Mouse (Mus musculus): Measurements from ENCODE around the gene Cbx7. TPM values are rescaled to one million over a fixed set of nuclear protein-coding genes. Genes with fewer than 3 reads are reported as not detected.
"Not testable (repeated sequence)": the region's sequence is repeated elsewhere in the genome, so short reads cannot be mapped to it uniquely, and the experiment has no call there.

The Cbx7 gene
- total RNA-seq, 2 experiments from 2014 or later = 8.1 to 11.1 TPM

- DNase-seq = no peak
These were observed 23.2 kb downstream of the Cbx7 start for GRCm38 (mm10) chr15:79947681-79948080.

GRCm38 (mm10) chr15:79946790-79947189, 24.1 kb downstream of the Cbx7 start:
- peak; percentile 51 for DNase-seq

GRCm38 (mm10) chr15:79946022-79946421, 24.9 kb downstream of the Cbx7 start:
- DNase-seq = peak; percentile 94

- DNase-seq = no peak
These were observed 26.0 kb downstream of the Cbx7 start for GRCm38 (mm10) chr15:79944948-79945347.

- no peak for DNase-seq
These were observed 27.3 kb downstream of the Cbx7 start for GRCm38 (mm10) chr15:79943584-79943983.

- DNase-seq = no peak
These were observed 28.4 kb downstream of the Cbx7 start for GRCm38 (mm10) chr15:79942541-79942940.

- DNase-seq = peak; percentile 58
These were observed 30.0 kb downstream of the Cbx7 start for GRCm38 (mm10) chr15:79940932-79941331.

- no peak for DNase-seq
These were observed 31.0 kb downstream of the Cbx7 start for GRCm38 (mm10) chr15:79939913-79940312.

- not testable (repeated sequence) for DNase-seq
These were observed 31.4 kb downstream of the Cbx7 start for GRCm38 (mm10) chr15:79939501-79939900.

GRCm38 (mm10) chr15:79939020-79939419, 31.9 kb downstream of the Cbx7 start:
- no peak for DNase-seq

GRCm38 (mm10) chr15:79936374-79936751, 34.6 kb downstream of the Cbx7 start:
- DNase-seq = no peak

GRCm38 (mm10) chr15:79935654-79936373, 35.1 kb downstream of the Cbx7 start:
- no peak for DNase-seq

GRCm38 (mm10) chr15:79934776-79935175, 36.1 kb downstream of the Cbx7 start:
- no peak for DNase-seq

GRCm38 (mm10) chr15:79933670-79934514, 37.0 kb downstream of the Cbx7 start:
- no peak for DNase-seq

GRCm38 (mm10) chr15:79933052-79933669, 37.8 kb downstream of the Cbx7 start:
- no peak for DNase-seq

GRCm38 (mm10) chr15:79932323-79932987, 38.5 kb downstream of the Cbx7 start:
- peak; percentile 94 for DNase-seq

GRCm38 (mm10) chr15:79931496-79932141, 39.3 kb downstream of the Cbx7 start:
- no peak for DNase-seq

GRCm38 (mm10) chr15:79929734-79930133, 41.2 kb downstream of the Cbx7 start:
- DNase-seq = no peak

- DNase-seq = no peak
These were observed 42.2 kb downstream of the Cbx7 start for GRCm38 (mm10) chr15:79928736-79929135.

- no peak for DNase-seq
These were observed 42.6 kb downstream of the Cbx7 start for GRCm38 (mm10) chr15:79928316-79928715.

- peak; percentile 96 for DNase-seq
These were observed 43.2 kb downstream of the Cbx7 start for GRCm38 (mm10) chr15:79927637-79928122.
